Mouse (Mus musculus): ENCODE measurements around the gene Gm42957.
A peak's percentile ranks its signal among the peaks of the same experiment; 100 is the strongest.
"Not testable (repeated sequence)": the region's sequence is repeated elsewhere in the genome, so short reads cannot be mapped to it uniquely, and the experiment has no call there.

Gm42957 gene

GRCm38 (mm10) chr3:96673514-96673913 is 38.2 kb downstream of the Gm42957 start:
- DNase-seq (ENCODE audit: extremely low read depth, insufficient read length, low spot score), result no peak

- no peak for DNase-seq (ENCODE audit: extremely low read depth, insufficient read length, low spot score)
Observed at GRCm38 (mm10) chr3:96674442-96674841, 39.2 kb downstream of the Gm42957 start.

- no peak for DNase-seq (ENCODE audit: extremely low read depth, insufficient read length, low spot score)
Observed at GRCm38 (mm10) chr3:96675171-96675570, 39.9 kb downstream of the Gm42957 start.

- no peak for DNase-seq (ENCODE audit: extremely low read depth, insufficient read length, low spot score)
Observed at GRCm38 (mm10) chr3:96675690-96676089, 40.4 kb downstream of the Gm42957 start.

- no peak for DNase-seq (ENCODE audit: extremely low read depth, insufficient read length, low spot score)
Observed at GRCm38 (mm10) chr3:96678456-96678855, 43.2 kb downstream of the Gm42957 start.

- DNase-seq (ENCODE audit: extremely low read depth, insufficient read length, low spot score), result peak; percentile 52
Observed at GRCm38 (mm10) chr3:96679159-96679674, 43.9 kb downstream of the Gm42957 start.

- DNase-seq (ENCODE audit: extremely low read depth, insufficient read length, low spot score), result no peak
Observed at GRCm38 (mm10) chr3:96680269-96680956, 45.1 kb downstream of the Gm42957 start.

GRCm38 (mm10) chr3:96683496-96683895 is 48.2 kb downstream of the Gm42957 start:
- DNase-seq (ENCODE audit: extremely low read depth, insufficient read length, low spot score), result no peak

GRCm38 (mm10) chr3:96684151-96684821 is 49.0 kb downstream of the Gm42957 start:
- no peak for DNase-seq (ENCODE audit: extremely low read depth, insufficient read length, low spot score)

GRCm38 (mm10) chr3:96684822-96685156 is 49.5 kb downstream of the Gm42957 start:
- DNase-seq (ENCODE audit: extremely low read depth, insufficient read length, low spot score), result no peak

GRCm38 (mm10) chr3:96686057-96686456 is 50.8 kb downstream of the Gm42957 start:
- not testable (repeated sequence) for DNase-seq (ENCODE audit: extremely low read depth, insufficient read length, low spot score)

- DNase-seq (ENCODE audit: extremely low read depth, insufficient read length, low spot score), result no peak
Observed at GRCm38 (mm10) chr3:96688854-96689253, 53.6 kb downstream of the Gm42957 start.

GRCm38 (mm10) chr3:96690298-96690697 is 55.0 kb downstream of the Gm42957 start:
- DNase-seq (ENCODE audit: extremely low read depth, insufficient read length, low spot score), result no peak

- no peak for DNase-seq (ENCODE audit: extremely low read depth, insufficient read length, low spot score)
Observed at GRCm38 (mm10) chr3:96692506-96692905, 57.2 kb downstream of the Gm42957 start.

GRCm38 (mm10) chr3:96693579-96693978 is 58.3 kb downstream of the Gm42957 start:
- DNase-seq (ENCODE audit: extremely low read depth, insufficient read length, low spot score), result no peak

GRCm38 (mm10) chr3:96696198-96696765 is 61.0 kb downstream of the Gm42957 start, which contains the start of gene Pias3:
Gene Pias3, plus strand, starts transcription at chr3:96696384.
- DNase-seq (ENCODE audit: extremely low read depth, insufficient read length, low spot score), result peak; percentile 93

GRCm38 (mm10) chr3:96696766-96697732 is 61.8 kb downstream of the Gm42957 start:
- DNase-seq (ENCODE audit: extremely low read depth, insufficient read length, low spot score), result peak; percentile 93

- DNase-seq (ENCODE audit: extremely low read depth, insufficient read length, low spot score), result no peak
Observed at GRCm38 (mm10) chr3:96698993-96699690, 63.9 kb downstream of the Gm42957 start.

GRCm38 (mm10) chr3:96700376-96700775 is 65.1 kb downstream of the Gm42957 start:
- DNase-seq (ENCODE audit: extremely low read depth, insufficient read length, low spot score), result no peak

GRCm38 (mm10) chr3:96701003-96701402 is 65.7 kb downstream of the Gm42957 start:
- no peak for DNase-seq (ENCODE audit: extremely low read depth, insufficient read length, low spot score)
